Mouse (Mus musculus) neural tube, embryonic 15.5 days (tissue): ENCODE data around the gene Amotl1. TPM values are rescaled to one million over a fixed set of nuclear protein-coding genes. Genes with fewer than 3 reads are reported as not detected.
A peak's percentile ranks its signal among the peaks of the same experiment; 100 is the strongest.

Source experiments
- ATAC-seq: fragments of 200-750 bp; cut with Nextera tagmentation; 2 replicates; pipeline ENCODE4 v1.8.0; 2017; ENCODE audit warnings: mild to moderate bottlenecking, moderate TSS enrichment, moderate library complexity; ENCODE audit not compliant: low FRiP score
- H3K27ac ChIP-seq: fragments of 300-500 bp; sonication (generic); replicated peaks from 2 replicates; pipeline ENCODE4 v1.5.1; 2015; ENCODE audit warnings: mild to moderate bottlenecking, inconsistent platforms
- H3K27me3 ChIP-seq: fragments of 300-500 bp; sonication (generic); replicated peaks from 2 replicates; pipeline ENCODE4 v1.6.1; 2015; ENCODE audit warnings: inconsistent platforms
- H3K36me3 ChIP-seq: fragments of 300-500 bp; sonication (generic); 2 replicates; pipeline ENCODE4 v1.6.1; 2015; ENCODE audit warnings: inconsistent platforms
- H3K4me1 ChIP-seq: fragments of 300-500 bp; sonication (generic); 2 replicates; pipeline ENCODE4 v1.6.1; 2015; ENCODE audit warnings: inconsistent platforms
- H3K4me2 ChIP-seq: fragments of 300-500 bp; sonication (generic); 2 replicates; pipeline ENCODE4 v1.6.1; 2015; ENCODE audit warnings: inconsistent platforms, mild to moderate bottlenecking, moderate library complexity
- H3K4me3 ChIP-seq: fragments of 300-500 bp; sonication (generic); replicated peaks from 2 replicates; pipeline ENCODE4 v1.5.1; 2015; ENCODE audit warnings: mild to moderate bottlenecking, inconsistent platforms
- H3K9ac ChIP-seq: fragments of 300-500 bp; sonication (generic); replicated peaks from 2 replicates; pipeline ENCODE4 v1.6.1; 2015; ENCODE audit warnings: mild to moderate bottlenecking, inconsistent platforms
- H3K9me3 ChIP-seq: fragments of 300-500 bp; sonication (generic); replicated peaks from 2 replicates; pipeline ENCODE4 v1.6.1; 2016; ENCODE audit warnings: inconsistent platforms
- WGBS: fragments of 180-500 bp; shearing (Covaris S2); methylation state at CpG from one replicate; pipeline ENCODE4 v1.1.7; 2015; ENCODE audit warnings: mixed read lengths; 5-methylcytosine and 5-hydroxymethylcytosine counted together
- polyA plus RNA-seq: library from polyadenylated mRNA; unstranded; fragments of >200 nt; fragmentation: Nextera tagmentation; extraction: Ambion mirVana; gene quantifications from 2 replicates; pipeline ENCODE4 v1.2.1, GENCODE M21; 2015

Gene Amotl1
- polyA plus RNA-seq, 1 experiment from 2014 or later: 6.8 TPM

DNA sequence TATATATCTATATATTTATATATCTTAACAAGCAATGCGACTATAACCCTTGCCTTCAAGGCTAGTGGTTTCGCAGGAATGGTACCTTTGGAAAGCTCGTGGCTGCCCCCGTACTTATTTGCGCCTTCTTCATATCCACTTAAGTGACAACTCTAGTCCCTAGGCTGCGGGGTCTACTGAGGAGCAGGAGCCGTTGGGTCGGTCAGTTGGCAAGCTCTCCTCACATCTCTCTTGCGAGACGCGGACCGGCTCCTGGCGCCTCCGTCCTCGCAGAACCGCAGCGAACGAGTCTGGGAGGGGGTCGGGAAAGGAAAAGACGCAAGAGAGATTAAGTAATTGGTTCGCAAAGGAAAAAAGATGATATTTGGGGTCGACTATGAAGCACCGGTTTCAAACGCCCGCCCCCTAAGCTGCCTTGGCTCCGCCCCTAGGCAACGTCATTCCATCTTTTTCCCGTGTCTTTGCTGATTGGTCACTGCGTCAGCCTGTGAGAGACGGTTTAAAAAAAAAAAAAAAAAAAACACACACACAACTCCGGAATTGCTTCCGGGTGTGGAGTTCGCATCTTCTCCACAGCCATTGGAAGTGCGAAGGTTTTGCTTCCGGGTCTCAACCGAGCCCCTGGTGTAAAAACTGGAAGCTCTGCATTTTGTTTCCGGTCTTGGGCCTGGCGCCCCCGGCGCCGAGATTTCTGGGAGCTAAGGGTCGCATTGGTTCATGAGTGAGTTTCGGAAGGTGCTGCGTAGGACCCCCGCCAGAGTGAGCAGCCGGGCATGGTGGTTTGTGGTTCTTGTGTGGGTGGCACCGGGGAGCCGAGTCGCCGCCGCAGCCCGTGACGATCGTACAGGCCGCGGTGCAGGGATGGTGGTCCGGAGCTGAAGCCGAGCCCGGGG is 144.6 kb downstream of the Amotl1 start, which contains the start of the genes Kdm4d and Cwc15:
Gene Kdm4d (minus strand): TSS at position 460 of the 893 bp plus-strand sequence.
Gene Cwc15 (plus strand): TSS at position 595 of the 893 bp plus-strand sequence.
- Histone ChIP-seq H3K36me3 (peaks cover 27% of the 10 kb centered on the region), H3K4me3 (peak within 1 kb of the TSS; percentile 72), H3K9me3 (no peaks in the 10 kb centered on the region), H3K9ac (peak within 1 kb of the TSS; percentile 78), H3K27ac (peak within 1 kb of the TSS; percentile 87), H3K4me2 (peak within 1 kb of the TSS; percentile 76), H3K4me1 (peaks cover 19% of the 10 kb centered on the region), H3K27me3 (no peaks in the 10 kb centered on the region)
- under 1% methylated on average over 59 of the region's 59 CpGs for WGBS
- ATAC-seq: peak; percentile 99

GRCm38 (mm10) chr9:14498896-14499705 is 145.8 kb downstream of the Amotl1 start:
- ATAC-seq: no peak
- peaks cover 19% of the 10 kb centered on the region for H3K4me1 ChIP-seq
- H3K9ac ChIP-seq: no peak overlapping the region
- peaks cover 17% of the 10 kb centered on the region for H3K36me3 ChIP-seq
- no peak overlapping the region for H3K27ac ChIP-seq
- peak overlapping the region; percentile 72 for H3K4me3 ChIP-seq
- 80% methylated on average over 4 of the region's 4 CpGs for WGBS
- no peaks in the 10 kb centered on the region for H3K9me3 ChIP-seq
- no peaks in the 10 kb centered on the region for H3K27me3 ChIP-seq
- peak overlapping the region; percentile 76 for H3K4me2 ChIP-seq

Other genes with a start within 250 kb of the Amotl1 start
- gene Kdm4d, start 144.6 kb downstream of the Amotl1 start, polyA plus RNA-seq: 0.82 and 0.95 TPM in 2 replicates
- gene Cwc15, start 144.4 kb downstream of the Amotl1 start, polyA plus RNA-seq: 146 and 154 TPM in 2 replicates
- gene Piwil4, start 95.7 kb upstream of the Amotl1 start, polyA plus RNA-seq: 0.31 TPM in 2 replicates
- 2.2 and 2.6 TPM in 2 replicates for gene Fut4, start 107.3 kb upstream of the Amotl1 start, polyA plus RNA-seq
- gene 1700012B09Rik, start 126.0 kb upstream of the Amotl1 start, polyA plus RNA-seq: 0.65 and 1.0 TPM in 2 replicates
- gene Mre11a, start 139.6 kb upstream of the Amotl1 start, polyA plus RNA-seq: 10.8 and 14.3 TPM in 2 replicates
- 22.4 and 31.9 TPM in 2 replicates for gene Ankrd49, start 139.8 kb upstream of the Amotl1 start, polyA plus RNA-seq
- gene Gpr83, start 215.2 kb upstream of the Amotl1 start, polyA plus RNA-seq: 1.1 and 4.4 TPM in 2 replicates